Mouse (Mus musculus) retina, postnatal 7 days (tissue): ENCODE results near the gene Pkmyt1.

Experiments
- DNase-seq: peaks from one replicate; pipeline ENCODE4 v3.0.0-alpha.2; 2012; ENCODE audit warnings: low read depth, low spot score

Gene Pkmyt1

GRCm38 (mm10) chr17:23725999-23726757, at the start of gene Pkmyt1:
TSS of gene Pkmyt1 (plus strand) at chr17:23726336.
- DNase-seq = peak; percentile 85

DNA sequence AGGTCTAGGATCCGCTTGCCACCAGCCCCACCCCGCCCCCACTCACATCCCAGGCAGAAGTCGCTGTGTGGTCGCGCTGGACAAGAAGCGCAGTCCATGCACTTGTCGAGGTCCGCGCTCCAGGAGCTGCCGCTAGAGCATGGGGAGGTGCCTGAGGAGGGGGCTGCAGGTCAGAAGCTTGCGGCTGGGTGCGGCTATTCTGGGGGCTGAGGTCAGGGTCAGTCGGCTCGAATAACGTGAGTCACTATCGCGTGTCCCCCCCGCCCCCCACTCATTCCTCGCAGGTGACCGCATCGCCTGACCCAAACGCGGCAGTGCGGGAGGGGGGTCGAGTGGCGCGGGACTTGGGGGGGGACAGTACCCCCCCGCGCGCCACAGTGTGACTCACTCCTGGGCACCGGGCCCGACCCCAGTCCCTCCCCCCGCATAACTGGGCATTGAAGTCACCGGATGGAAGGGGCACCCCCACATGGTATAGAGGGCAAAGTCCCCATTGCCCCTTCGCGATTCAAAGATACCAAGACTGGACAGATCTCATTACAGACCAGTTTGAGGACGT, 49.6 kb upstream of the Pkmyt1 start:
- DNase-seq = no peak

DNA sequence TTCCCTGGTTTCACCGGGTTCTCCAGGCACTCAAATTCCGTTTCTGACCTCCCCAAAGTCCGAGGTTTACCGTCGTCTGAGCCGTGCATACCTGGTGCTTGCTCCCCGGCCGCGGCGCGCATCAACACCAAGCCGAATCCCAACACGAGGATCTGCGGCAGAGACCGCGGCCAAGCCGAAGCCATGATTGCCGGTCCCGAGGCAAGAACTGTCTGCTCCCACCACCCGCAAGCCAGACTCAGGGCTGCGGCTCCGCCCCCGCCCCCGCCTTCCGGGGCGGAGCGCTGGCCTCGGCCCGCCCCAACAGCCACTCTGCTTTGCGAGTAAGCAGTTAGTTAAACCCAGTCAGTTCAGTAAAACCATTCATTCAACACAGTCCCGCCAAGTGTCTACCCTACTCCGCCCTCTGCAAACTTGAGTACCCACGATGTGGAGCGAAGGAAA, 48.9 kb upstream of the Pkmyt1 start, which contains the start of gene Tnfrsf12a:
TSS of gene Tnfrsf12a (minus strand) at position 233 of the 444 bp plus-strand sequence.
- peak; percentile 56 for DNase-seq

DNA sequence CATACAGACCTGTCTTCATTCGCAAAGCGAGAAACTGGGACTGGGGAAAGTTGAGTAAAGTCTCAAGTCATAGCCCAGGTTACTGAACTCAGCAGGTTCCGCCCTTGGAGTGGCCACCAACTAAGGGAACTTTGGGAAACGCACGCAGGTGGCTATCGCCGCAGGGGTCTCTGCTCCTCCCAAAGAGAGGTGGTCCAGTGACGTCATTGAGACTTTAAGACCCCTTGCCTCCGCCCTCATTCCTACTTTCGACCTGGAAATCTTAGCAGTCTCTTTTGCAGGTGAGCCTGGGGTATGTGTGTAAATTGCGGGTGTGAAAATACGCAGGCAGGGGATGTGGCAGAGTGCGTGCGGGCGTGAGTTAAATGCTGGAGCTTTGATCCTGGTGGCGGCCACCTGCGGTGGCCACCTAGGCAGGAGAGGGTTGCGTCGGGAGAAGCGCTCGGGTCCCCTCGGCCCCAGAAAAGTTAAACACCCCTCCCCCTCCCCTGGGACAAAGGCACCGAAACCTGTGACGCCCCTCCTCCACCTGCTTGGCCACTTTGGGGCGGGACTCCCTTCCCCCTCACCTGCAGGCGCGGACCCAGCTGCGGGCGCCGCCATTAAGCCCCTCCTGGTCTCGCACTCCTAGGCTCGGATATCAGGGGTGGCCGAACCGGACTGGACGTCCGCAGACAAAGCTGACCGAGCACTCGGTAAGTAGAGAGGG, 46.9 kb upstream of the Pkmyt1 start, which contains the start of gene Cldn6:
TSS of gene Cldn6 (plus strand) at position 123 of the 709 bp plus-strand sequence.
- DNase-seq = no peak

DNA sequence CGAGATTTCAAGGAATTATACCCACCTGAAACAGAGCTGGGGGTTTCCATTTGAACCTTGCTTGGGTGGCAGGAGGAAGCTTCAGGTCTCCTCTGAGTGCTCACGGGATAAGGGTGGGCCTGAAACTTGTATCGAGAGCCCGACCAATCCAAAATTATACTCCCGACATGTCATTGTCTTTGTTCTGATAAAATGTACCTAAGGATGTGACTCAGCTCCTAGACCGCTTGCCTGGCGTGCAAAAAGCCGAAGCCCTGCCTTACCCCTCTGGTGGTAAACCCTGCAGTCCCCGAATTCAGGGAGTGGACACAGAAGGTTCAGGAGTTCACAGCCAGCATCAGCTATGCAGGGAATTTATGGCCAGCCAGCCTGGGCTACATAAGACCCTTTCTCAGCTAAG, 45.8 kb upstream of the Pkmyt1 start:
- DNase-seq = no peak

- DNase-seq = no peak
Measured at GRCm38 (mm10) chr17:23681086-23681485, 45.0 kb upstream of the Pkmyt1 start.

DNA sequence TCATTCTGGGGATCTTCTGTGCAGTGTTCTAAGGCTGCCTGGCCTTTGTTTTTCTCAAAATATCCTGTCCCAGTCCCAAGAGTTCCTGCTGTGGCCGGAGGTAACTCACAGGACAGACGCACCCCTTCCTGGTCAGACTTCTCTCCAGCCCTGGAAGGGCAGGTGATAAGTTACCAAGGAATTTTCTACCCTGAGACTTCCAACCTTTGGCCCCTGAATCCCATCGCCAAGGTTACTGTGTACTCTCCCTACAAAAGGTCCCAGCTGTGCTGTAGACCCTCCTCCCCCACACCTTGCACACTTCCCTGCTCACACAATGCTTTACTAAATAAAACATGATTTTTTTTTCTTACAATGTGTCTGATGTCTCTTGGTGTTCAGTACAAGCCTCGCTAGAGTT, 44.0 kb upstream of the Pkmyt1 start:
- no peak for DNase-seq

- no peak for DNase-seq
Measured at GRCm38 (mm10) chr17:23682530-23682929, 43.6 kb upstream of the Pkmyt1 start.

DNA sequence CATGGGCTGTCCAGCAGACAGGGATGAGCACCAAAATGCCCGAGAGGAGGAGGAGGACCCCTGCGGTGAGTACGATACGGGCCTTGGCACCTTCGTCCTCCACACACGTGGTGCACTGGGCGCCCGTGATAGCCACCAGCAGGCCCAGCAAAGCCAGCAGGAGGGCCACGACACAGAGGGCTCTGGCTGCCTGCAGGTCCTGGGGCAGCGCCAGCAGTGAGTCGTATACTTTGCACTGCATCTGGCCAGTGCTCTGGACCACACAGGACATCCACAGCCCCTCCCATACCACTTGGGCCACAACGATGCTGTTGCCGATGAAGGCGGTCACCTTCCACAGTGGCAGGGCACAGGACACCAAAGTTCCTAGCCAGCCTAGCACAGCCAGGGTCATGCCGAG, 42.9 kb upstream of the Pkmyt1 start:
- DNase-seq = no peak

GRCm38 (mm10) chr17:23683856-23684672, 42.1 kb upstream of the Pkmyt1 start, which contains the start of gene Cldn9:
TSS of gene Cldn9 (minus strand) at chr17:23684026.
- DNase-seq = no peak

DNA sequence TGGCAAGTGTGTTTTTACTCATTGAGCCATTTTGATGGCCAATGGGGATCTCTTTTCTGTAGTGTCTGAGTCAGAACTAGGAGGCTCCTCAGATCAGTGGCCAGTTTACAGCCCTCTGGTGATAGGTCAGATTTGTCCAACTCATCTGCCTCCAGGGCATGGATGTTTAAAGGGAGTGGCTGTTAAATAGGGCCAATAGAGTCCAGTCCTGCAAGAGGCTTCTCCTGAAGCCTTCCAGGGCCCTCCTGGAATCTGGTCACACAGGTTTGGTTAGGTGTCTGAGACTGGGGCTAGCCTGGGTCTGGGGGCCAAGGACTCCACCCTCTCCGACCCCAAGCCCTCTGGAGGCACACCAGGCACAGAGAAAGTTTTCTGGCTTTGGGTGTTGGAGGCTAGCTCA, 31.6 kb upstream of the Pkmyt1 start:
- DNase-seq = no peak

- DNase-seq = no peak
Measured at GRCm38 (mm10) chr17:23695801-23696200, 30.3 kb upstream of the Pkmyt1 start.

DNA sequence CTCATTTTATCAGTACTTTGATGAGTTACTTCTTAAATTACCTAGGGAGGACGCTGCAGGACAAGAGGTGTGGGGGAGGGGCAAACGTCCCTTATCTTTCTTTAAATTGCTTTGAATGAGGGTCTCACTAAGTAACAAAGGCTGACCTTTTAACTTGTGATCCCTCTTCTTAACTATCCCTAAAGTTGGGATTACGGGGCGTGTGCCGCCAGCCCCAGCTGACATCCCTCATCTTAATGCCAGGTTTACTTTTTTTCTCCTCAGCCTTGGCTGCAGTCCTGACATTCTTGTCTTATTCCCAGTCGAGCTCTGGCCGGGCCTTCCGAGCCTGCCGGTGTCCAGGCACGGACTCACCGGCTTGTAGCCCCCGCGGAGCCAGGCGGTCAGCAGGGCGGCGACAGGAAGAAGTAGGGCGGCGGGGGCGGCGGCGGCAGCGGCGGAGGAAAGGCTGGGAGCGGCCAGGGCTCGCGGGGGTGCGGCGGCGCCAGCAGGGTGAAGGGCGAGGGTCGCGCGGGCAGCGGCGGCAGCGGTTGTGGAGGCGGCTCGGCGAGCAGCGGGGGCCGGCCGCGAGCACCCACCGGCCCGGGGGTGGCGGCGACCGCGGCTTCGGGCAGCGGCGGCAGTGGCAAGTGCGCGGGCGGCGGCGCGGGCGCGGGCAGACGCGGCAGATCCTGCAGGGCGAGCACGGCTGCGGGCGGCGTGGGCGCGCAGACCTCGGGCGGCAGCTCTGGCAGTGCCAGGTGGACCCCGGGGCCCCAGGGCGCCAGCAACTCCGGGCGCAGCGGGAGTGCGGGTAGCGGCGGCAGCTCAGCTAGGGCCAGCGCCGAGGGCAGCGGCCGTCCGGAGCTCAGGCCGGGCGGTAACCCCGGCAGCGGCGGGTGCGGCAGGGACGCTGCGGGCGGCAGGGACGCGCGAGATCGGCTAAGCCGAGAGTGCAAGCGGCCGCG, 26.7 kb upstream of the Pkmyt1 start:
- DNase-seq = no peak

GRCm38 (mm10) chr17:23700079-23700478, 26.1 kb upstream of the Pkmyt1 start:
- DNase-seq = peak; percentile 78

- DNase-seq = no peak
Measured at GRCm38 (mm10) chr17:23703301-23703700, 22.8 kb upstream of the Pkmyt1 start.

GRCm38 (mm10) chr17:23704741-23705140, 21.4 kb upstream of the Pkmyt1 start:
- no peak for DNase-seq

DNA sequence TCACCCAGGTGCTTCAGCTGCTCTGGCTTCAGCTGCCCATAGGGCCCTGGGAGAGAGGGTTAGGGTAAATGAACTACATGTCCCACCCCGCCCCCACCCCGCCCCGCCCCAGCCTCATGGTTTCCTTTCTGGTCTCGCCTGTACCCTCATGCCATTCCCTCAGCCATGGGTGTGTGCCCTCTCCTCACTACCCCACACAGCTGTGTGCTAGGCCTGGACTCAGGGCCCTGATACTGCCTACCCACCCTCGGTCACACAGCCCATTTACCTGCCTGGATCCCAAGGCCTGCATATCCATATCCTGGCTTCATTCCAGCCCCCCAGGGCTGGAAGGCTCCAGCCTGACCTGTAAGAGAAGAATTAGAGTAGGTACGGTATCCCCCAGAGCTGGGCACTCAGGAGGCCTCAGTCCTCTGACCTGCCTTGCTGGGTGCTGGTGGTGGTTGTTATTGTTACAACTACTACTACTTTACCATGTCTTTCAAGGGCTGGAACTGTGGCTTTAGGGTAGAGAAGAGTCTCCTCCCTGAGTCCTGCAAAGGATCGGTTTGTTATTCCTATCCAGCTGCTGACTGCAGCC, 20.5 kb upstream of the Pkmyt1 start:
- no peak for DNase-seq

- DNase-seq = peak; percentile 72
Measured at GRCm38 (mm10) chr17:23706212-23706611, 19.9 kb upstream of the Pkmyt1 start.

DNA sequence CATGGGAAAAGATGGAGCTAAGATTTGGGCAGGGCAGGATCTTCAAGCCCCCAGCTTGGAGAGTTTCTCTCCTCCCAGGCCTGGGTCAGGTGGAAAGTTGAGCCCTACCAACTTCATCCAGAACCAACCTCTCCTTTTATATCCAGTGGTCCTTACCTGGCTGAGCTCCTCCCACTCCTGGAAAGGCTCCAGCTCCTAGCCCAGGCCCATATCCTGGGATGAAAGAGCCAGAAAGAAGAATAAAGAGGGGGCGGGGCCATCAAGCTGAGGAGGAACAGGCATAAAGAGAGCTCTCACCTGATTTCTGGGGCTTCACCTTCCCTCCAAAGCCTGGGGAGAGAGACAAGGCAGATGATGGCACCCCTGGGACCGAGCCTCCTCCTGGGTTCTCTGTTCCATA, 9.1 kb upstream of the Pkmyt1 start:
- no peak for DNase-seq

DNA sequence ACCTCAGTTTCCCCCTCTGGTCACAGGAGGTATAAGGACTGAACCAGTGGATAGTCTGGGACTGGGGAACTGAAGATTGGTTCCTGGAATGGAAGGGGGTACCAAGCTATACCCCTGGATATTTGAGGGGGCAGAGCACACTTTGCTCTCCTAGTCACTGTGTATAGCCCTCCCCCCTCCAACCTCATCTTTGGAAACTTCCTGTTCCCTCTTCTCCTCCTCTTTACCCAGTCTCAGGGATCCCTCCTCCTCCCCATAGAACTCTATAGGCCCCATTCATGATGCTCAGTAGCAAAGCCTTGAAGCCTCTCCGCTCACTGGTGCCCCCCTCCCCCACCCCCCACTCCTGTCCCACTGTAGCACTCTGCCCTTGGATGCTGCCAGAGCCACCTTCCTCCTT, 6.7 kb upstream of the Pkmyt1 start:
- no peak for DNase-seq
